Mouse (Mus musculus) liver, embryonic 14.5 days (tissue): ENCODE measurements around the gene Gdap1l1.

Experiments
- CTCF ChIP-seq: IDR thresholded peaks from 2 replicates; pipeline ENCODE4 v1.5.1; 2016; ENCODE audit warnings: antibody characterized with exemption, low read depth, control low read depth
- EP300 ChIP-seq: IDR thresholded peaks from 2 replicates; pipeline ENCODE4 v1.6.1; 2016; ENCODE audit warnings: antibody characterized with exemption, low read depth

- TF ChIP-seq CTCF = no peak
- TF ChIP-seq EP300 = no peak
Observed at GRCm38 (mm10) chr2:163424597-163424996, 13.7 kb upstream of the Gdap1l1 start, which contains the start of gene Oser1.
